Mouse (Mus musculus) lung, embryonic 15.5 days (tissue): ENCODE data around the gene Ndel1. TPM values are rescaled to one million over a fixed set of nuclear protein-coding genes. Genes with fewer than 3 reads are reported as not detected.

Source experiments
- polyA plus RNA-seq: library from polyadenylated mRNA; unstranded; fragments of >200 nt; fragmentation: Nextera tagmentation; extraction: Ambion mirVana; gene quantifications from 2 replicates; pipeline ENCODE4 v1.2.1, GENCODE M21; 2015

The Ndel1 gene
- polyA plus RNA-seq, 1 experiment from 2014 or later: 77.1 TPM

Other genes starting within 250 kb of the Ndel1 start
- 130 and 136 TPM in 2 replicates for gene Myh10, start 180.3 kb downstream of the Ndel1 start, polyA plus RNA-seq
- gene Rnf222, start 16.7 kb upstream of the Ndel1 start, polyA plus RNA-seq: 0.16 TPM in 2 replicates
- 880 and 922 TPM in 2 replicates for gene Rpl26, start 29.7 kb upstream of the Ndel1 start, polyA plus RNA-seq
- gene Odf4, start 55.2 kb upstream of the Ndel1 start, polyA plus RNA-seq: not detected in 2 replicates
- gene Arhgef15, start 85.6 kb upstream of the Ndel1 start, polyA plus RNA-seq: 21.2 and 24.4 TPM in 2 replicates
- 2.8 and 3.1 TPM in 2 replicates for gene Slc25a35, start 96.3 kb upstream of the Ndel1 start, polyA plus RNA-seq
- 46.2 and 46.6 TPM in 2 replicates for gene Rangrf, start 103.3 kb upstream of the Ndel1 start, polyA plus RNA-seq
- 31.4 and 33.4 TPM in 2 replicates for gene Pfas, start 136.6 kb upstream of the Ndel1 start, polyA plus RNA-seq
- gene Ctc1, start 144.1 kb upstream of the Ndel1 start, polyA plus RNA-seq: 53.3 and 54.7 TPM in 2 replicates
- gene Aurkb, start 173.8 kb upstream of the Ndel1 start, polyA plus RNA-seq: 207 and 211 TPM in 2 replicates
- 9.1 and 10.3 TPM in 2 replicates for gene Borcs6, start 187.9 kb upstream of the Ndel1 start, polyA plus RNA-seq
- 69.3 and 71.1 TPM in 2 replicates for gene Tmem107, start 198.9 kb upstream of the Ndel1 start, polyA plus RNA-seq
- gene Vamp2, start 216.6 kb upstream of the Ndel1 start, polyA plus RNA-seq: 61.6 and 66.6 TPM in 2 replicates
- gene Per1, start 223.4 kb upstream of the Ndel1 start, polyA plus RNA-seq: 21.7 and 24.0 TPM in 2 replicates
- gene Hes7, start 248.5 kb upstream of the Ndel1 start, polyA plus RNA-seq: 0.52 and 0.60 TPM in 2 replicates